Mouse (Mus musculus) cerebellum, adult 2 months (tissue): Measurements from ENCODE around the gene Slc8a1.

Source experiments
- CTCF ChIP-seq: fragments of 200-500 bp; IDR thresholded peaks from 2 replicates; pipeline ENCODE4 v1.5.1; 2011; ENCODE audit warnings: low read depth, mild to moderate bottlenecking, control low read depth, low read length, moderate library complexity, borderline replicate concordance; ENCODE audit not compliant: insufficient read depth
- POLR2A ChIP-seq: fragments of 200-500 bp; IDR thresholded peaks from 2 replicates; pipeline ENCODE4 v1.6.1; 2011; ENCODE audit warnings: low read length, control low read depth, borderline replicate concordance; ENCODE audit not compliant: insufficient read depth

DNA sequence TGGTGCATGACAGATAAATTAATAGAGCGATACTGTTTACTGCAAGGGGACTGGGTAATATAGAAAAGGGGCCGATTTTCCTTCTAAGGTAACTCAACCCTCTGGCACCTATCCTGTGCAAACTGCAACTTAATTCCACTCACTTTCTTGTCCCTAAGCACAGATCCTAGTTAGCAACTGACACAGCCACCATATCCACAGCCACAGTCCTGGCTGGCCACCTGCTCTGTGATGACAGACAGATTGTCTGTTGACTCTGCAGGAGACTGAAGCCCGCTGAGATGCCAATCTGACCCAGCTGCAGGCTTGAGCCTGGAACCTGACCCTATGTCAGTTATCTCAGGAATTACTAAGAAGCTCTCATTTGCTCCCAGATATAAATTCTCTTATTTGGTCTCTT is 62.0 kb downstream of the Slc8a1 start:
- TF ChIP-seq CTCF (no peak), POLR2A (no peak)
